In the genomic region with DNA sequence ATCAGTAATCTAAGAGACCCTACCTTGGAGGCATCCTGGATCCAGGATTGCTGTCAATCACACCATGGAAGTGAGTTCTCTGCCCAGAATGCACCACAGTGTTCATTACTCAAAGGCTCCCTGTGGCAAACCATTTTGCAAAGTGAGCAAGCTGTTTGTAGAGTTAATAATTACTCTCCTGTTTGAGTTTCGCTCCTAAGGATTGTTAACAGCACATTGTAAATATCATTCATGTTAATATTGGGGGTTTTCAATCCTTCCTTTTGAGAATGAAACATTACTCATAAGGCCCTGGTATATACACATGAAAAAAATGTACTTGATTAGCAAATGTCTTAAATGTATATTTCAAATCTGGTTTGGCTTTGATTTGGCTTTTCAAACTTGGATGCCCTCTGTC, we compare ENCODE assay signal across 35 mouse cellular contexts. TPM values are rescaled to one million over a fixed set of nuclear protein-coding genes. Genes with fewer than 3 reads are reported as not detected.
"Had no signal": no experiment of that assay in that cellular context is flagged by ENCODE, and none has a peak within 500 bp of the region (broad histone marks: within the 10 kb centered on the region; RNA-seq: fewer than 3 reads in every experiment).

No protein-coding gene starts in this region.

- ATAC-seq: liver, embryonic 12.5 days; liver, postnatal 0 days; lung, postnatal 0 days; midbrain, embryonic 13.5 days; midbrain, embryonic 15.5 days; midbrain, embryonic 16.5 days had no signal

- H3K4me2 ChIP-seq: limb, embryonic 12.5 days; limb, embryonic 13.5 days; limb, embryonic 15.5 days; liver, embryonic 11.5 days; liver, embryonic 12.5 days; liver, embryonic 13.5 days; liver, embryonic 15.5 days; lung, embryonic 14.5 days; lung, embryonic 15.5 days; midbrain, embryonic 11.5 days; midbrain, embryonic 12.5 days; midbrain, embryonic 13.5 days; midbrain, embryonic 15.5 days had no signal

- H3K36me3 ChIP-seq: limb, embryonic 10.5 days; limb, embryonic 12.5 days; limb, embryonic 13.5 days; limb, embryonic 15.5 days; liver, embryonic 12.5 days; liver, embryonic 13.5 days; liver, embryonic 15.5 days; lung, embryonic 15.5 days; midbrain, embryonic 10.5 days; midbrain, embryonic 12.5 days; midbrain, embryonic 13.5 days; midbrain, embryonic 15.5 days had no signal

- DNase-seq: left cerebral cortex, postnatal 4 days; liver; liver, embryonic 13.5 days; liver, postnatal 0 days; lung, adult 18-20 months; lung, adult 2 months; lung, embryonic 14.5 days; lung, postnatal 10 days; lung, postnatal 14 days; lung, postnatal 4 days; midbrain, embryonic 14.5 days had no signal

- H3K27me3 ChIP-seq: limb, embryonic 12.5 days; limb, embryonic 13.5 days; limb, embryonic 15.5 days; liver, embryonic 12.5 days; liver, embryonic 13.5 days; liver, embryonic 15.5 days; lung, embryonic 15.5 days; megakaryocyte, embryonic 14.5 days; midbrain, embryonic 12.5 days; midbrain, embryonic 13.5 days; midbrain, embryonic 15.5 days had no signal

- H3K27ac ChIP-seq: left cerebral cortex, adult 2 months; limb, embryonic 10.5 days; limb, embryonic 12.5 days; limb, embryonic 13.5 days; limb, embryonic 15.5 days; liver, embryonic 12.5 days; liver, embryonic 13.5 days; liver, embryonic 14.5 days; liver, embryonic 15.5 days; lung, embryonic 15.5 days; macrophage; midbrain, embryonic 10.5 days; midbrain, embryonic 12.5 days; midbrain, embryonic 13.5 days; midbrain, embryonic 15.5 days had no signal

- H3K4me3 ChIP-seq: left cerebral cortex, adult 2 months; limb, embryonic 10.5 days; limb, embryonic 12.5 days; limb, embryonic 13.5 days; limb, embryonic 15.5 days; liver, embryonic 12.5 days; liver, embryonic 13.5 days; liver, embryonic 15.5 days; lung, embryonic 15.5 days; megakaryocyte, embryonic 14.5 days; midbrain, embryonic 10.5 days; midbrain, embryonic 12.5 days; midbrain, embryonic 13.5 days; midbrain, embryonic 15.5 days; myocyte had no signal

- H3K4me1 ChIP-seq: limb, embryonic 10.5 days; limb, embryonic 12.5 days; limb, embryonic 13.5 days; limb, embryonic 15.5 days; liver, embryonic 12.5 days; liver, embryonic 13.5 days; liver, embryonic 15.5 days; lung, embryonic 15.5 days; megakaryocyte, embryonic 14.5 days; midbrain, embryonic 10.5 days; midbrain, embryonic 12.5 days; midbrain, embryonic 13.5 days; midbrain, embryonic 15.5 days had no signal

- H3K9ac ChIP-seq: limb, embryonic 12.5 days; limb, embryonic 13.5 days; limb, embryonic 15.5 days; liver, embryonic 12.5 days; liver, embryonic 13.5 days; liver, embryonic 14.5 days; liver, embryonic 15.5 days; liver, postnatal 0 days; lung, embryonic 14.5 days; lung, embryonic 15.5 days; midbrain, embryonic 12.5 days; midbrain, embryonic 13.5 days; midbrain, embryonic 15.5 days had no signal

- H3K9me3 ChIP-seq: limb, embryonic 10.5 days; limb, embryonic 12.5 days; limb, embryonic 13.5 days; limb, embryonic 15.5 days; liver, embryonic 12.5 days; liver, embryonic 13.5 days; liver, embryonic 15.5 days; lung, embryonic 15.5 days; midbrain, embryonic 10.5 days; midbrain, embryonic 12.5 days; midbrain, embryonic 13.5 days; midbrain, embryonic 15.5 days had no signal

RNA-seq across cellular contexts. Expression of gene Clstn2, which starts 58.1 kb away (rescaled TPM):
- total RNA-seq: megakaryocyte progenitor cell, adult 5-6 weeks; megakaryocyte, adult 5-6 weeks; megakaryocyte-erythroid progenitor cell, adult 5-6 weeks; monocyte, adult 5-6 weeks had no signal
- polyA plus RNA-seq: macrophage had no signal
